Mouse (Mus musculus): ENCODE data around the gene Tax1bp3. TPM values are rescaled to one million over a fixed set of nuclear protein-coding genes. Genes with fewer than 3 reads are reported as not detected.

Gene Tax1bp3
- total RNA-seq (2022), result 10 to 100 TPM in 2 of 4 experiments, 1 to 10 TPM in 2; 7.9 to 13.1 (median 10.5) TPM

- DNase-seq (ENCODE audit: low spot score in 2 of 2), result peak; percentile 92 to 95
Measured at GRCm38 (mm10) chr11:73176608-73177508, at the start of gene Tax1bp3, which contains the start of gene Emc6. Tax1bp3 (plus strand) TSS chr11:73177083. Emc6 (minus strand) TSS chr11:73177037.

- no peak for DNase-seq (ENCODE audit: low spot score in 2 of 2)
Measured at GRCm38 (mm10) chr11:73131020-73131419, 45.9 kb upstream of the Tax1bp3 start.

- no peak for DNase-seq (ENCODE audit: low spot score in 2 of 2)
Measured at GRCm38 (mm10) chr11:73132999-73133398, 43.9 kb upstream of the Tax1bp3 start.

- DNase-seq (ENCODE audit: low spot score in 2 of 2), result no peak
Measured at GRCm38 (mm10) chr11:73134222-73134621, 42.7 kb upstream of the Tax1bp3 start.

- no peak for DNase-seq (ENCODE audit: low spot score in 2 of 2)
Measured at GRCm38 (mm10) chr11:73136587-73136986, 40.3 kb upstream of the Tax1bp3 start.

- no peak for DNase-seq (ENCODE audit: low spot score in 2 of 2)
Measured at GRCm38 (mm10) chr11:73137116-73137515, 39.8 kb upstream of the Tax1bp3 start.

GRCm38 (mm10) chr11:73137591-73138501 is 39.0 kb upstream of the Tax1bp3 start, which contains the start of gene Haspin:
Haspin (minus strand) TSS chr11:73138294.
- peak; percentile 81 to 83 for DNase-seq (ENCODE audit: low spot score in 2 of 2)

- DNase-seq (ENCODE audit: low spot score in 2 of 2), result no peak
Measured at GRCm38 (mm10) chr11:73144261-73144681, 32.6 kb upstream of the Tax1bp3 start.

GRCm38 (mm10) chr11:73146026-73146974 is 30.6 kb upstream of the Tax1bp3 start:
- no peak for DNase-seq (ENCODE audit: low spot score in 2 of 2)

GRCm38 (mm10) chr11:73146975-73147365 is 29.9 kb upstream of the Tax1bp3 start:
- no peak for DNase-seq (ENCODE audit: low spot score in 2 of 2)

GRCm38 (mm10) chr11:73148209-73148608 is 28.7 kb upstream of the Tax1bp3 start:
- DNase-seq (ENCODE audit: low spot score in 2 of 2), result no peak

- DNase-seq (ENCODE audit: low spot score in 2 of 2), result peak in 1 of 2 experiments; percentile 46
Measured at GRCm38 (mm10) chr11:73155071-73155470, 21.8 kb upstream of the Tax1bp3 start.

GRCm38 (mm10) chr11:73159957-73160810 is 16.7 kb upstream of the Tax1bp3 start, which contains the start of gene P2rx5:
P2rx5 (plus strand) TSS chr11:73160421.
- no peak for DNase-seq (ENCODE audit: low spot score in 2 of 2)

GRCm38 (mm10) chr11:73160811-73161200 is 16.1 kb upstream of the Tax1bp3 start:
- DNase-seq (ENCODE audit: low spot score in 2 of 2), result no peak

GRCm38 (mm10) chr11:73161616-73162015 is 15.3 kb upstream of the Tax1bp3 start:
- no peak for DNase-seq (ENCODE audit: low spot score in 2 of 2)

- DNase-seq (ENCODE audit: low spot score in 2 of 2), result no peak
Measured at GRCm38 (mm10) chr11:73162284-73162683, 14.6 kb upstream of the Tax1bp3 start.

GRCm38 (mm10) chr11:73168071-73168470 is 8.8 kb upstream of the Tax1bp3 start:
- DNase-seq (ENCODE audit: low spot score in 2 of 2), result no peak

GRCm38 (mm10) chr11:73168576-73168975 is 8.3 kb upstream of the Tax1bp3 start:
- no peak for DNase-seq (ENCODE audit: low spot score in 2 of 2)

GRCm38 (mm10) chr11:73169231-73169630 is 7.7 kb upstream of the Tax1bp3 start:
- DNase-seq (ENCODE audit: low spot score in 2 of 2), result peak; percentile 39 to 66

GRCm38 (mm10) chr11:73172186-73172585 is 4.7 kb upstream of the Tax1bp3 start:
- no peak for DNase-seq (ENCODE audit: low spot score in 2 of 2)

Measured in layer of hippocampus, adult 8-10 months (tissue).